Mouse (Mus musculus): Measurements from ENCODE around the gene Epn1. TPM values are rescaled to one million over a fixed set of nuclear protein-coding genes. Genes with fewer than 3 reads are reported as not detected.

Gene Epn1
- polyA plus RNA-seq, 1 experiment from 2014 or later, result 41.0 TPM

GRCm38 (mm10) chr7:5091008-5091728 is 11.1 kb downstream of the Epn1 start:
- peaks cover 36% of the 10 kb centered on the region for H3K36me3 ChIP-seq (ENCODE audit: control insufficient read depth, insufficient read depth, low read length)
- no peak overlapping the region for H3K9ac ChIP-seq (ENCODE audit: low read length)
- no peak overlapping the region for H3K27ac ChIP-seq (replicated peaks)
- DNase-seq (ENCODE audit: low spot score) (no peak), ATAC-seq (ENCODE audit: low FRiP score, low TSS enrichment) (no peak)
- no peak overlapping the region for H3K4me3 ChIP-seq (ENCODE audit: low read depth, low read length)
- no peaks in the 10 kb centered on the region for H3K4me1 ChIP-seq (replicated peaks; ENCODE audit: control insufficient read depth, insufficient read depth)
- no peak overlapping the region for H3K4me2 ChIP-seq (replicated peaks; ENCODE audit: low read depth)
- 89% methylated on average over 15 of the region's 15 CpGs for WGBS
- H3K9me3 ChIP-seq (ENCODE audit: control insufficient read depth, low read length), result no peaks in the 10 kb centered on the region
- TF ChIP-seq EP300 (optimal IDR thresholded peaks at IDR 0.05) (no peak), CTCF (IDR thresholded peaks at IDR 0.05; ENCODE audit: low read depth) (no peak)
- no peaks in the 10 kb centered on the region for H3K27me3 ChIP-seq (ENCODE audit: control insufficient read depth, insufficient read depth, low read length)

GRCm38 (mm10) chr7:5092381-5092780 is 12.3 kb downstream of the Epn1 start:
- no peak overlapping the region for H3K4me2 ChIP-seq (replicated peaks; ENCODE audit: low read depth)
- no peaks in the 10 kb centered on the region for H3K27me3 ChIP-seq (ENCODE audit: control insufficient read depth, insufficient read depth, low read length)
- no peak for DNase-seq (ENCODE audit: low spot score)
- H3K27ac ChIP-seq (replicated peaks), result no peak overlapping the region
- no peak overlapping the region for H3K4me3 ChIP-seq (ENCODE audit: low read depth, low read length)
- H3K9me3 ChIP-seq (ENCODE audit: control insufficient read depth, low read length), result no peaks in the 10 kb centered on the region
- peaks cover 43% of the 10 kb centered on the region for H3K36me3 ChIP-seq (ENCODE audit: control insufficient read depth, insufficient read depth, low read length)
- 79% methylated on average over 5 of the region's 6 CpGs for whole genome bisulfite sequencing
- ATAC-seq (ENCODE audit: low FRiP score, low TSS enrichment), result no peak
- no peak overlapping the region for H3K9ac ChIP-seq (ENCODE audit: low read length)
- no peak for TF ChIP-seq CTCF (IDR thresholded peaks at IDR 0.05; ENCODE audit: low read depth)
- no peaks in the 10 kb centered on the region for H3K4me1 ChIP-seq (replicated peaks; ENCODE audit: control insufficient read depth, insufficient read depth)

DNA sequence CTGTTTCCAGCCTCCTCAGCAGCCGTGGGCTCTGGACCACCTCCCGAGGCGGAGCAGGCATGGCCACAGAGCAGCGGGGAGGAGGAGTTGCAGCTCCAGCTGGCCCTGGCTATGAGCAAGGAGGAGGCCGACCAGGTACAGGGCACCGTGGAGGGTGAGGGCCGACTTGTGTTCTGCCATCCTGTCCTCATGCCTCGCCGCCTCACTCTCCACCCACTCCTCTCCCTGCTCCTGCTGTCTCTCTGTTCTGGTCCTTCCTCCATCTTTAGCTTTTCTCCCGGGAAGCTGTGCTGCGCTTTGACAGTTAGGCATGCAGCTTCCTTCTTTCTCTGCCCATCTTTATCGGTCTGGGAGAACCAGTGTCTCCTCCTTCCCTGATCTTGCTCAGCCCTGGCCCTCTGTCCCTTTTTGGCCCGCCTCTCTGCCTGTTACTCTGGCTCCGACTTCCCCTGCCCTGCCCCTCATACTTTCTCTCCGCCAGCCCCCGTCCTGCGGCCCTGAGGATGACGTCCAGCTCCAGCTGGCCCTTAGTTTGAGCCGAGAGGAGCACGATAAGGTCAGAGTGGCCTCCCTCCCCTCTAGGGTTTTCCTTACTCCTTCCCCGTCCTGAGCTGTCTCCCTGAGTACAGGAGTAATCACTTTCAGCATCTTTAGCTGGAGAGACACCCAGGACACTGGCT is 12.9 kb downstream of the Epn1 start:
- no peak for TF ChIP-seq CTCF (IDR thresholded peaks at IDR 0.05; ENCODE audit: low read depth)
- no peak for TF ChIP-seq EP300 (optimal IDR thresholded peaks at IDR 0.05)
- Histone ChIP-seq H3K36me3 (ENCODE audit: control insufficient read depth, insufficient read depth, low read length) (peaks cover 45% of the 10 kb centered on the region), H3K27me3 (ENCODE audit: control insufficient read depth, insufficient read depth, low read length) (no peaks in the 10 kb centered on the region), H3K4me1 (replicated peaks; ENCODE audit: control insufficient read depth, insufficient read depth) (no peaks in the 10 kb centered on the region), H3K4me3 (ENCODE audit: low read depth, low read length) (no peak overlapping the region), H3K9ac (ENCODE audit: low read length) (no peak overlapping the region), H3K9me3 (ENCODE audit: control insufficient read depth, low read length) (no peaks in the 10 kb centered on the region), H3K4me2 (replicated peaks; ENCODE audit: low read depth) (no peak overlapping the region), H3K27ac (replicated peaks) (no peak overlapping the region)
- WGBS, result 73% methylated on average over 21 of the region's 21 CpGs
- ATAC-seq (ENCODE audit: low FRiP score, low TSS enrichment) (no peak), DNase-seq (ENCODE audit: low spot score) (no peak)

DNA sequence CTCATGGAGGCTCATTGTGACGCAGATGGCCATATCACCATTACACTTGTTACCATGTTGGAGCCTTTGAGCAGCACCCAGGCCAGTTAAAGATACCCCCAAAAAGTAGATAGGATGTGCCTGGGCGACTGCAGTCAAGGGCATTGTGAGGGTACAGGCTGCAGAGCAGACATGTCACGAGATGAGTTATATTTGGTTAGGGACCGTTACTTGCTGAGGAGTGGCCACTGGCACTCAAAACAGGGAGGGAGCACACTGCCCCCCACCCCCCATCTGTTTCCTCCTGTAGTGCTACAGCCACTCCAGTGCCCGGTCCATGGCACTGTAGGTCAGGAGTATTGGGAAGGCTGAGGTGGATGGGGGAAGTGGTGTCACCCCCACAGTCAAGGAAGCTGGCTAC is 18.7 kb downstream of the Epn1 start:
- no peaks in the 10 kb centered on the region for H3K4me1 ChIP-seq (replicated peaks; ENCODE audit: control insufficient read depth, insufficient read depth)
- no peak overlapping the region for H3K9ac ChIP-seq (ENCODE audit: low read length)
- H3K4me3 ChIP-seq (ENCODE audit: low read depth, low read length), result no peak overlapping the region
- no peak for ATAC-seq (ENCODE audit: low FRiP score, low TSS enrichment)
- peaks cover 23% of the 10 kb centered on the region for H3K36me3 ChIP-seq (ENCODE audit: control insufficient read depth, insufficient read depth, low read length)
- DNase-seq (ENCODE audit: low spot score), result no peak
- H3K27me3 ChIP-seq (ENCODE audit: control insufficient read depth, insufficient read depth, low read length), result no peaks in the 10 kb centered on the region
- no peaks in the 10 kb centered on the region for H3K9me3 ChIP-seq (ENCODE audit: control insufficient read depth, low read length)
- H3K27ac ChIP-seq (replicated peaks), result no peak overlapping the region
- 94% methylated on average over 5 of the region's 5 CpGs for WGBS
- no peak overlapping the region for H3K4me2 ChIP-seq (replicated peaks; ENCODE audit: low read depth)
- no peak for TF ChIP-seq EP300 (optimal IDR thresholded peaks at IDR 0.05)
- no peak for TF ChIP-seq CTCF (IDR thresholded peaks at IDR 0.05; ENCODE audit: low read depth)

DNA sequence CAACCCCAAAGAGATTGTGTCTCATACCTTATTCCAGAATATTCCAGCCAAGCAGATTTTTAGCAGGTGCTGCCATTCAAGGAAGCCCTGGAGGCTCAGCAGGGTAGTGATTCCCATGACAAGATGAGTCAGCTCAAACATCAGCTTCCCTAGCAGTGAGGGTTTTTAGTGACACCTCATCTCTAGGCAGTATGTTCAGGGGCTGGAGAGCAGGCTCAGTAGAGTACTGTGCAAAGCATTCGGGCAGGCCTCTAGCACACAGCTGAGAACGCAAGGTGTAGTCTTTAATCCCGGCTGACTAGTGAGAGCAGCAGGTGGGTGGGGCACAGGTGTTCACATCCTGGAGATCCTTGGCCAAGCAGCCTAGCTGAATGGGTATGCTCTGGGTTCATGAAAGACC is 19.8 kb downstream of the Epn1 start:
- 65% methylated on average over 3 of the region's 3 CpGs for WGBS
- no peak overlapping the region for H3K9ac ChIP-seq (ENCODE audit: low read length)

DNA sequence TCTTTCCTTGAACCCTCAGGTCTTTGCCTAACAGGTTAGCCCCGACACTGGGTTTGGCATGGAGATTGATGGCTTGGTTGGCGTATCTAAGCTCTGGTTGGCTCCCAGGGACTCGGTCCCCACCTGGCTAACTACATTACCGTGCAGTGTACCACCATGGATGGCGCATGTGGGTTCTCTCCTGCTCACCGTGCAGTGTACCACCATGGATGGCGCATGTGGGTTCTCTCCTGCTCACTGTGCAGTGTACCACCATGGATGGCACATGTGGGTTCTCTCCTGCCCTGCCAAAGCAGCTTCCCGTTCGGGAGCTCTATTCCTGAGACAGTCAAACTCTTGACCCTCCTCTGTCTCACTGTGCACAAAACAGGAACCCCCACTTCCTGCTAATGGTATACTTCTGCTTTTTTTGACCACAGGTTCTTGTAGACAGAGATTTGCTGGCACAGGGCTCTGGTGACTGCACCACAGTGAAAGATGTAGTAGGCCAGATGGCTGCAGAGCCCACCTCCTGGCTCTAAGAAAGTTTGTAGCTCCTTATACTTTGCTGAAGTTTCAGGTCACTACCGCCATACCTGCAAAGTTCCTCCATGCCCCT is 21.1 kb downstream of the Epn1 start:
- Histone ChIP-seq H3K4me2 (replicated peaks; ENCODE audit: low read depth) (no peak overlapping the region), H3K4me1 (replicated peaks; ENCODE audit: control insufficient read depth, insufficient read depth) (no peaks in the 10 kb centered on the region), H3K9ac (ENCODE audit: low read length) (no peak overlapping the region), H3K27ac (replicated peaks) (no peak overlapping the region), H3K27me3 (ENCODE audit: control insufficient read depth, insufficient read depth, low read length) (no peaks in the 10 kb centered on the region), H3K9me3 (ENCODE audit: control insufficient read depth, low read length) (no peaks in the 10 kb centered on the region), H3K36me3 (ENCODE audit: control insufficient read depth, insufficient read depth, low read length) (peaks cover 9% of the 10 kb centered on the region; the same call in 1 of the 2 replicates), H3K4me3 (ENCODE audit: low read depth, low read length) (no peak overlapping the region)
- TF ChIP-seq CTCF (IDR thresholded peaks at IDR 0.05; ENCODE audit: low read depth), result no peak
- no peak for TF ChIP-seq EP300 (optimal IDR thresholded peaks at IDR 0.05)
- no peak for ATAC-seq (ENCODE audit: low FRiP score, low TSS enrichment)
- no peak for DNase-seq (ENCODE audit: low spot score)
- WGBS, result 82% methylated on average over 10 of the region's 10 CpGs

More for the DNA sequence above, 19.8 kb downstream of the Epn1 start:
- no peaks in the 10 kb centered on the region for H3K27me3 ChIP-seq (ENCODE audit: control insufficient read depth, insufficient read depth, low read length)
- H3K4me1 ChIP-seq (replicated peaks; ENCODE audit: control insufficient read depth, insufficient read depth), result no peaks in the 10 kb centered on the region
- peaks cover 19% of the 10 kb centered on the region; the same call in 1 of the 2 replicates for H3K36me3 ChIP-seq (ENCODE audit: control insufficient read depth, insufficient read depth, low read length)
- TF ChIP-seq EP300 (optimal IDR thresholded peaks at IDR 0.05) (no peak), CTCF (IDR thresholded peaks at IDR 0.05; ENCODE audit: low read depth) (no peak)
- no peak for DNase-seq (ENCODE audit: low spot score)
- H3K4me2 ChIP-seq (replicated peaks; ENCODE audit: low read depth), result no peak overlapping the region
- no peak overlapping the region for H3K27ac ChIP-seq (replicated peaks)
- no peak; the same call in 1 of the 2 replicates for ATAC-seq (ENCODE audit: low FRiP score, low TSS enrichment)
- no peak overlapping the region for H3K4me3 ChIP-seq (ENCODE audit: low read depth, low read length)
- no peaks in the 10 kb centered on the region for H3K9me3 ChIP-seq (ENCODE audit: control insufficient read depth, low read length)

All from stomach, postnatal 0 days (tissue).